Mouse (Mus musculus): ENCODE results near the gene Lins1. TPM values are rescaled to one million over a fixed set of nuclear protein-coding genes. Genes with fewer than 3 reads are reported as not detected.

Gene Lins1
- polyA plus RNA-seq, 1 experiment from 2014 or later, result 13.6 TPM

DNA sequence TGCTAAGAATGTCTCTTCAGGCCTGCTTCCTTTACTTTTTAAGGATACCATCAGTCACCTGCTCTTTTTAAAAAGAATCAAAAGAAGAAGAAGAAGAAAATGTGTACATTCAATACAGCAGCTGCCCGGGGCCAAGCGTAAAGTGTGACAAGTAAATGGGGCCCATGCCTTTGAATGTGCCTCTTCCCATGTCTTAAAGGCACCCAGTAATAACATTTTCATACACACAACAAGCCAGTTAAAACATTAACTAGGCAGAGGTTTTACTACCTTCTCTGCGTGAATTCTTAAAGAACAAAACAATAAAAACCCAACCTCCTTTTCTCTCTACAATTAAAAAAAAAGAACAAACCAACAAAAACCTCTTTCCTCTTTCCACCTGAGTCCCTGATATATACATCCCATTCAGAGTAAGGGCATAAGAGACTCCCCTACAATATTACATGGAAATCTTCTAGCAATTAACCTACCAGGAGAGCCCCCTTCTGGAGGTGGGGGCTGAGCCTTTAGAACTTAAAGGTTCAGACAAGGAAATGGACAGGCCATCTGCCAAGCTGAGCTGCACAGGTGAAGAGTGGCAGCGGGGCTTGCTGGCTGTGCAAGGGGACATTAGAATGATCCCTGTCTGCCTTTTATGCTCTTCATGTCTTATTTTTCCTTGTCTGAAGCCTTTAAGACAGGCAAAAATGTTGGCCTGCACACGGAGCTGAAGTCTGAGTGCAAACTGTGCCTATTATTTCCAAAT is 7.4 kb upstream of the Lins1 start:
- peaks cover 29% of the 10 kb centered on the region for H3K36me3 ChIP-seq (ENCODE audit: insufficient read depth, low read length)
- no peaks in the 10 kb centered on the region for H3K4me1 ChIP-seq (replicated peaks; ENCODE audit: insufficient read depth, low read length)
- no peak overlapping the region for H3K9ac ChIP-seq (ENCODE audit: low read depth, low read length)
- no peak overlapping the region for H3K27ac ChIP-seq
- 82% methylated on average over 5 of the region's 5 CpGs for WGBS
- DNase-seq (ENCODE audit: low spot score) (no peak), ATAC-seq (replicated peaks; ENCODE audit: low FRiP score, low read depth) (no peak)
- H3K4me2 ChIP-seq (ENCODE audit: low read length), result no peak overlapping the region
- TF ChIP-seq CTCF (IDR thresholded peaks at IDR 0.05; ENCODE audit: low read depth), result no peak
- no peak overlapping the region for H3K4me3 ChIP-seq (replicated peaks; ENCODE audit: low read depth, low read length)
- H3K27me3 ChIP-seq (ENCODE audit: insufficient read depth, low read length), result no peaks in the 10 kb centered on the region
- H3K9me3 ChIP-seq (replicated peaks; ENCODE audit: low read length), result no peaks in the 10 kb centered on the region

DNA sequence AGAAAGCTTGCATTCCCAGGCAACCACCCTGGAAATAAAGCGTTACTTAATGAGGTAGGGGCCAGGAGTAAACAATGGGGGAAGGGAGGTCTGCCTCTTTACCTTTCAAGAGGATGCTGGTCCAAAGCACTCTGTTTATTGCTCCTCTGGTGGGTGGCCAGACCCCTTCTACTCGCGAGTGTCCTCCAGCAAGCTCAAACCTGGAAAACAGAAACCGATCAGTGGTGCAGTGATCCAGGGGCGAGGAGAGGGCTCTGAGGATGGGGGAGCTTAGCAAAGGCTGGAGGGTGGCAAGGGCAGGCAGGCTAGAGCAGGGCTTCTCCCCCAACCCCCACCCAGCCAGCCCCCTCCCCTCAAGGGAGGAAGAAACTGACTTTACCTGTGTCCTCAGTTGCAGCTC is 968 bp upstream of the Lins1 start:
- Histone ChIP-seq H3K27me3 (ENCODE audit: insufficient read depth, low read length) (no peaks in the 10 kb centered on the region), H3K36me3 (ENCODE audit: insufficient read depth, low read length) (no peaks in the 10 kb centered on the region), H3K4me2 (ENCODE audit: low read length) (peak overlapping the region; percentile 80), H3K4me1 (replicated peaks; ENCODE audit: insufficient read depth, low read length) (peaks cover 10% of the 10 kb centered on the region; the same call in 1 of the 2 replicates), H3K9ac (ENCODE audit: low read depth, low read length) (peak overlapping the region; percentile 79), H3K9me3 (replicated peaks; ENCODE audit: low read length) (no peaks in the 10 kb centered on the region), H3K4me3 (replicated peaks; ENCODE audit: low read depth, low read length) (peak overlapping the region; percentile 70), H3K27ac (peak overlapping the region; percentile 51)
- no peak for TF ChIP-seq CTCF (IDR thresholded peaks at IDR 0.05; ENCODE audit: low read depth)
- DNase-seq (ENCODE audit: low spot score), result no peak
- 2% methylated on average over 5 of the region's 5 CpGs for WGBS
- no peak; the same call in 1 of the 2 replicates for ATAC-seq (replicated peaks; ENCODE audit: low FRiP score, low read depth)

DNA sequence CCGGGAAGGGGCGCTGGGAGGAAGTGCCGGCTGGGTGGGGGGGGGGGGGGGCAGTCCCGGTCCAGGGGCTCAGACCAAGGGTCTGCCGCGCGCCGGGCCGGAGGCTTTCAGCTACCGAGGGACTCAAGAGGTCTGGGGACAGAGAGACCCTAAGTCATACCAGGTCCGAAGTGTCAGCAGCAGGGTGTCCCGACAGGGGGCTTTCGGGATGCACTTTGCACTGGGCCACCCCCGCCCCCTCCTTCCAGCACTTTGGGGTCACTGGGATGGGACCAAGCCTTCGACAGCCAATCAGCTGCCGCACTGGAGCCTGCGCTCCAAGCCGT is 432 bp upstream of the Lins1 start, which contains the start of gene Asb7:
TSS of gene Asb7 (minus strand) at position 303 of the 326 bp plus-strand sequence.
- H3K4me3 ChIP-seq (replicated peaks; ENCODE audit: low read depth, low read length), result peak within 1 kb of the TSS; percentile 70
- peak within 1 kb of the TSS; percentile 80 for H3K4me2 ChIP-seq (ENCODE audit: low read length)
- WGBS, result 1% methylated on average over 13 of the region's 18 CpGs
- no peak for ATAC-seq (replicated peaks; ENCODE audit: low FRiP score, low read depth)
- H3K4me1 ChIP-seq (replicated peaks; ENCODE audit: insufficient read depth, low read length), result peaks cover 10% of the 10 kb centered on the region; the same call in 1 of the 2 replicates
- no peak for TF ChIP-seq CTCF (IDR thresholded peaks at IDR 0.05; ENCODE audit: low read depth)
- H3K27ac ChIP-seq, result peak within 1 kb of the TSS; percentile 87
- DNase-seq (ENCODE audit: low spot score), result no peak
- H3K9me3 ChIP-seq (replicated peaks; ENCODE audit: low read length), result no peaks in the 10 kb centered on the region
- no peaks in the 10 kb centered on the region for H3K36me3 ChIP-seq (ENCODE audit: insufficient read depth, low read length)
- H3K9ac ChIP-seq (ENCODE audit: low read depth, low read length), result peak within 1 kb of the TSS; percentile 79
- no peaks in the 10 kb centered on the region for H3K27me3 ChIP-seq (ENCODE audit: insufficient read depth, low read length)

DNA sequence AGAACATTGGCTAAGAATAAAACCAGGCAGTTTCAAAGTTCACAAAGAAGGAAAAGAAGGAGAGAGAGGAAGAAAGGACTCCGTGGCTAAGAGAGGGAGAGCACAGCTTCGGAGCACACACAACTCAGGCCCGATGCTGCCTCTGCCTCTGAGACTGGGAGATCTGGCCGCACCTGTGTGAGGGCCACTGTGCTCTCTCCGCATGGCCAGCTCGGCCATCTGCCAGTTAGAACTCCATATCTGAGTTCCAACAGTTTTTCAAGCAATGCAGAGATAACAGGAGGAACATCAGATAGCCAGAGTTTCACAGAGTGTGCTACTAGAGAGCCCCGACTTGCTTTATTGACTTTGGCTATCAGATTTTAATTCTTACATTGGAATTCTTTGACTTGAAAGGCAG is 4.8 kb downstream of the Lins1 start:
- H3K27me3 ChIP-seq (ENCODE audit: insufficient read depth, low read length), result no peaks in the 10 kb centered on the region
- no peak overlapping the region for H3K27ac ChIP-seq
- DNase-seq (ENCODE audit: low spot score) (no peak), ATAC-seq (replicated peaks; ENCODE audit: low FRiP score, low read depth) (no peak)
- no peak overlapping the region for H3K9ac ChIP-seq (ENCODE audit: low read depth, low read length)
- WGBS, result 66% methylated on average over 7 of the region's 7 CpGs
- 0 out of 2 replicates have a peak, but pooled peaks cover 9% of the 10 kb centered on the region for H3K36me3 ChIP-seq (ENCODE audit: insufficient read depth, low read length)
- no peaks in the 10 kb centered on the region for H3K9me3 ChIP-seq (replicated peaks; ENCODE audit: low read length)
- H3K4me3 ChIP-seq (replicated peaks; ENCODE audit: low read depth, low read length), result no peak overlapping the region
- peaks cover 4% of the 10 kb centered on the region; the same call in 1 of the 2 replicates for H3K4me1 ChIP-seq (replicated peaks; ENCODE audit: insufficient read depth, low read length)
- H3K4me2 ChIP-seq (ENCODE audit: low read length), result no peak overlapping the region
- TF ChIP-seq CTCF (IDR thresholded peaks at IDR 0.05; ENCODE audit: low read depth), result no peak

DNA sequence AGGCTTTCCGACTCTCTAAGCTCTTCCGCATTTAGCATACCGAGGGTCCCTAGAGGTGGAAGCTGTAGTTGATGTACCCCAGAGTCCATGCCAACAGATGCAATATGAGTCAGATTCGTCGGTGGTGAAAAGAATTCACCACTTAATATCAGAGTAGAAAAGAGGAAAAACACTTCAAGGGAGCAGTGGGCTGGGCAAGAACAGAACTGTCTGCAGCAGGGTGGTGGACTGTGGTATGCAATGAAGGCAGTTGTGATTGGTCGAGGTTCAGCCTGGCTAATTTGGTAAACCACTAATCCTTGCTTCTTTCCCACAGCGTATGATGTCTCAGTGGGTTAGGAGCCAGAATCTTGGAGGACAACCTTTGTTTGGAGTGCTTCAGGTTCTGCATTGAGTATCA is 13.0 kb downstream of the Lins1 start:
- ATAC-seq (replicated peaks; ENCODE audit: low FRiP score, low read depth) (no peak), DNase-seq (ENCODE audit: low spot score) (no peak)
- Histone ChIP-seq H3K27ac (no peak overlapping the region), H3K4me2 (ENCODE audit: low read length) (no peak overlapping the region), H3K4me1 (replicated peaks; ENCODE audit: insufficient read depth, low read length) (no peaks in the 10 kb centered on the region), H3K9ac (ENCODE audit: low read depth, low read length) (no peak overlapping the region), H3K9me3 (replicated peaks; ENCODE audit: low read length) (no peaks in the 10 kb centered on the region), H3K4me3 (replicated peaks; ENCODE audit: low read depth, low read length) (no peak overlapping the region), H3K27me3 (ENCODE audit: insufficient read depth, low read length) (no peaks in the 10 kb centered on the region), H3K36me3 (ENCODE audit: insufficient read depth, low read length) (0 out of 2 replicates have a peak, but pooled peaks cover 14% of the 10 kb centered on the region)
- 91% methylated on average over 7 of the region's 7 CpGs for WGBS
- no peak for TF ChIP-seq CTCF (IDR thresholded peaks at IDR 0.05; ENCODE audit: low read depth)

DNA sequence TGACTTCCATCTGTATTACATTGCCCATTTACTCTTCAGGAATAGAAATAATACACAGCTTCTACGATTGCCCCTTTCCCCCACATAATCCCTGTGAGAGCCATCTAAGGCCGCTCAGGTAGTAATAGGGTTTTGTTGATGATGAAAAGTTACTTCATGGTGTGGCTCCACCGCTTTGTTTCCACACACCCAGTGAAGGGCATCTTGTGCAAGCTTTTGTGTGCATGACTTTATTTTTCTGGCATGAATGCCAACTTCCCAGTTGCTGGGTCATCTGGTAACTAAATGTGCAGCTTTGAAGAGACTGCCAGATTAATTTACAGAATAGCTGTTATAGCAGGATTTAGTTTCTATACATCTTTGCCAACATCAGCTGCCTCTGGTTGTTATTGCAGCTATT is 14.9 kb downstream of the Lins1 start:
- H3K27me3 ChIP-seq (ENCODE audit: insufficient read depth, low read length), result no peaks in the 10 kb centered on the region
- H3K27ac ChIP-seq, result no peak overlapping the region
- no peak overlapping the region for H3K4me3 ChIP-seq (replicated peaks; ENCODE audit: low read depth, low read length)
- 92% methylated on average over 3 of the region's 3 CpGs for WGBS
- TF ChIP-seq CTCF (IDR thresholded peaks at IDR 0.05; ENCODE audit: low read depth), result no peak
- H3K4me1 ChIP-seq (replicated peaks; ENCODE audit: insufficient read depth, low read length), result no peaks in the 10 kb centered on the region
- H3K36me3 ChIP-seq (ENCODE audit: insufficient read depth, low read length), result peaks cover 15% of the 10 kb centered on the region; the same call in 1 of the 2 replicates
- DNase-seq (ENCODE audit: low spot score) (no peak), ATAC-seq (replicated peaks; ENCODE audit: low FRiP score, low read depth) (no peak)
- H3K4me2 ChIP-seq (ENCODE audit: low read length), result no peak overlapping the region
- H3K9me3 ChIP-seq (replicated peaks; ENCODE audit: low read length), result no peaks in the 10 kb centered on the region
- H3K9ac ChIP-seq (ENCODE audit: low read depth, low read length), result no peak overlapping the region

Data from kidney, postnatal 0 days (tissue).